Mouse (Mus musculus) layer of hippocampus, adult 9-10 months (tissue): ENCODE results near the gene Cacna1d.

Experiments used
- DNase-seq: peaks from one replicate; pipeline ENCODE4 v3.0.0; 2022; ENCODE audit warnings: low spot score

Cacna1d gene

GRCm38 (mm10) chr14:30018846-30019245, 472.4 kb downstream of the Cacna1d start:
- no peak for DNase-seq

GRCm38 (mm10) chr14:30018463-30018801, 472.8 kb downstream of the Cacna1d start:
- no peak for DNase-seq

- DNase-seq, result no peak
Observed at GRCm38 (mm10) chr14:30017794-30018462, 473.3 kb downstream of the Cacna1d start.

GRCm38 (mm10) chr14:30016666-30017065, 474.6 kb downstream of the Cacna1d start:
- DNase-seq, result no peak

GRCm38 (mm10) chr14:30015008-30015407, 476.2 kb downstream of the Cacna1d start:
- no peak for DNase-seq

GRCm38 (mm10) chr14:30014487-30014886, 476.8 kb downstream of the Cacna1d start:
- no peak for DNase-seq

- DNase-seq, result no peak
Observed at GRCm38 (mm10) chr14:30011886-30012560, 479.2 kb downstream of the Cacna1d start.

- no peak for DNase-seq
Observed at GRCm38 (mm10) chr14:30009864-30010560, 481.2 kb downstream of the Cacna1d start.

GRCm38 (mm10) chr14:30008733-30009575, 482.3 kb downstream of the Cacna1d start, which contains the start of the genes Il17rb and Chdh:
Il17rb (minus strand) TSS chr14:30008896.
Chdh (plus strand) TSS chr14:30009023.
- no peak for DNase-seq

- DNase-seq, result no peak
Observed at GRCm38 (mm10) chr14:29999475-29999811, 491.8 kb downstream of the Cacna1d start.

- DNase-seq, result no peak
Observed at GRCm38 (mm10) chr14:29998747-29999474, 492.3 kb downstream of the Cacna1d start.

GRCm38 (mm10) chr14:29997345-29997744, 493.9 kb downstream of the Cacna1d start:
- no peak for DNase-seq

- DNase-seq, result no peak
Observed at GRCm38 (mm10) chr14:29996000-29996751, 495.1 kb downstream of the Cacna1d start.

GRCm38 (mm10) chr14:29994976-29995375, 496.3 kb downstream of the Cacna1d start:
- no peak for DNase-seq
